Mouse (Mus musculus): ENCODE results near the gene Slc16a6.

- TF ChIP-seq USF1 (IDR thresholded peaks at IDR 0.05; ENCODE audit: low read depth) = no peak
- no peak for TF ChIP-seq TCF12 (IDR thresholded peaks at IDR 0.05; ENCODE audit: insufficient read depth, poor library complexity, severe bottlenecking)
Observed at GRCm38 (mm10) chr11:109468133-109468532, 5.3 kb downstream of the Slc16a6 start.

All from myocyte (in vitro differentiated cells).